Mouse (Mus musculus) stomach, postnatal 0 days (tissue): ENCODE results near the gene Wdtc1. TPM values are rescaled to one million over a fixed set of nuclear protein-coding genes. Genes with fewer than 3 reads are reported as not detected.

ENCODE experiments used
- ATAC-seq: fragments of 200-750 bp; cut with Nextera tagmentation; 2 replicates; pipeline ENCODE4 v1.8.0; 2017; ENCODE audit not compliant: low FRiP score, low TSS enrichment
- DNase-seq: peaks from one replicate; pipeline ENCODE4 v3.0.0-alpha.2; 2016; ENCODE audit warnings: low spot score
- H3K27ac ChIP-seq: fragments of 300-500 bp; sonication (generic); replicated peaks from 2 replicates; pipeline ENCODE4 v1.5.1; 2014; ENCODE audit warnings: mild to moderate bottlenecking, control low read depth
- H3K27me3 ChIP-seq: fragments of 300-500 bp; sonication (generic); 2 replicates; pipeline ENCODE4 v1.6.1; 2014; ENCODE audit warnings: low read length; ENCODE audit not compliant: control insufficient read depth, insufficient read depth
- H3K36me3 ChIP-seq: fragments of 300-500 bp; sonication (generic); 2 replicates; pipeline ENCODE4 v1.6.1; 2014; ENCODE audit warnings: low read length, mixed read lengths; ENCODE audit not compliant: control insufficient read depth, insufficient read depth
- H3K4me1 ChIP-seq: fragments of 300-500 bp; sonication (generic); replicated peaks from 2 replicates; pipeline ENCODE4 v1.6.1; 2014; ENCODE audit warnings: antibody characterized with exemption; ENCODE audit not compliant: control insufficient read depth, insufficient read depth
- H3K4me2 ChIP-seq: fragments of 300-500 bp; sonication (generic); replicated peaks from 2 replicates; pipeline ENCODE4 v1.6.1; 2014; ENCODE audit warnings: low read depth, mild to moderate bottlenecking, control low read depth, moderate library complexity
- H3K4me3 ChIP-seq: fragments of 300-500 bp; sonication (generic); 2 replicates; pipeline ENCODE4 v1.5.1; 2014; ENCODE audit warnings: low read depth, low read length, control low read depth
- H3K9ac ChIP-seq: fragments of 300-500 bp; sonication (generic); 2 replicates; pipeline ENCODE4 v1.6.1; 2014; ENCODE audit warnings: mild to moderate bottlenecking, low read length, control low read depth, mixed read lengths
- H3K9me3 ChIP-seq: fragments of 300-500 bp; sonication (generic); 2 replicates; pipeline ENCODE4 v1.6.1; 2016; ENCODE audit warnings: low read length; ENCODE audit not compliant: control insufficient read depth
- CTCF ChIP-seq: IDR thresholded peaks from 2 replicates; pipeline ENCODE4 v1.5.1; 2016; ENCODE audit warnings: antibody characterized with exemption, low read depth, mild to moderate bottlenecking, moderate library complexity
- EP300 ChIP-seq: optimal IDR thresholded peaks from 2 replicates; pipeline ENCODE3; 2016; ENCODE audit warnings: antibody characterized with exemption
- WGBS: fragments of 180-500 bp; shearing (Covaris S2); extraction: QIAGEN DNeasy Blood & Tissue Kit; methylation state at CpG from one replicate; pipeline ENCODE4 v1.1.7; 2014; 5-methylcytosine and 5-hydroxymethylcytosine counted together
- polyA plus RNA-seq: library from polyadenylated mRNA; unstranded; fragments of >200 nt; fragmentation: Nextera tagmentation; extraction: Ambion mirVana; gene quantifications from 2 replicates; pipeline ENCODE4 v1.2.1, GENCODE M21; 2015

Wdtc1 gene
- polyA plus RNA-seq, 1 experiment from 2014 or later = 6.2 TPM

- no peaks in the 10 kb centered on the region for H3K4me1 ChIP-seq
- no peak overlapping the region for H3K27ac ChIP-seq
- H3K9ac ChIP-seq = no peak overlapping the region
- WGBS = 92% methylated on average over 7 of the region's 7 CpGs
- H3K4me3 ChIP-seq = no peak overlapping the region
- TF ChIP-seq EP300 (no peak), CTCF (no peak)
- no peak overlapping the region for H3K4me2 ChIP-seq
- H3K27me3 ChIP-seq = no peaks in the 10 kb centered on the region
- H3K9me3 ChIP-seq = no peaks in the 10 kb centered on the region
- peaks cover 12% of the 10 kb centered on the region; the same call in 1 of the 2 replicates for H3K36me3 ChIP-seq
- ATAC-seq = no peak
- no peak for DNase-seq
Measured at GRCm38 (mm10) chr4:133304770-133305169, 48.5 kb downstream of the Wdtc1 start.

GRCm38 (mm10) chr4:133302668-133303067, 50.6 kb downstream of the Wdtc1 start:
- no peak for TF ChIP-seq EP300
- no peak for TF ChIP-seq CTCF
- no peak overlapping the region for H3K4me2 ChIP-seq
- ATAC-seq = no peak
- DNase-seq = no peak
- no peak overlapping the region for H3K4me3 ChIP-seq
- no peaks in the 10 kb centered on the region for H3K27me3 ChIP-seq
- no peaks in the 10 kb centered on the region for H3K4me1 ChIP-seq
- no peaks in the 10 kb centered on the region for H3K9me3 ChIP-seq
- WGBS = 78% methylated on average over 5 of the region's 5 CpGs
- H3K27ac ChIP-seq = no peak overlapping the region
- H3K9ac ChIP-seq = no peak overlapping the region
- peaks cover 13% of the 10 kb centered on the region; the same call in 1 of the 2 replicates for H3K36me3 ChIP-seq

- peaks cover 13% of the 10 kb centered on the region; the same call in 1 of the 2 replicates for H3K36me3 ChIP-seq
- no peak overlapping the region for H3K27ac ChIP-seq
- ATAC-seq (no peak), DNase-seq (peak; percentile 78)
- no peak overlapping the region for H3K4me2 ChIP-seq
- no peaks in the 10 kb centered on the region for H3K4me1 ChIP-seq
- H3K27me3 ChIP-seq = no peaks in the 10 kb centered on the region
- no peak overlapping the region for H3K4me3 ChIP-seq
- no peaks in the 10 kb centered on the region for H3K9me3 ChIP-seq
- WGBS = 25% methylated on average over 4 of the region's 4 CpGs
- TF ChIP-seq EP300 (no peak), CTCF (peak; percentile 96)
- H3K9ac ChIP-seq = no peak overlapping the region
Measured at GRCm38 (mm10) chr4:133301802-133302201, 51.5 kb downstream of the Wdtc1 start.

GRCm38 (mm10) chr4:133300421-133300820, 52.9 kb downstream of the Wdtc1 start:
- Histone ChIP-seq H3K9ac (no peak overlapping the region), H3K27me3 (no peaks in the 10 kb centered on the region), H3K4me3 (no peak overlapping the region), H3K4me1 (no peaks in the 10 kb centered on the region), H3K9me3 (no peaks in the 10 kb centered on the region), H3K4me2 (no peak overlapping the region), H3K27ac (no peak overlapping the region), H3K36me3 (peaks cover 17% of the 10 kb centered on the region; the same call in 1 of the 2 replicates)
- TF ChIP-seq CTCF = no peak
- TF ChIP-seq EP300 = no peak
- WGBS = 89% methylated on average over 11 of the region's 11 CpGs
- no peak for DNase-seq
- no peak for ATAC-seq

GRCm38 (mm10) chr4:133299701-133300100, 53.6 kb downstream of the Wdtc1 start:
- no peaks in the 10 kb centered on the region for H3K27me3 ChIP-seq
- no peak overlapping the region for H3K4me2 ChIP-seq
- peaks cover 23% of the 10 kb centered on the region for H3K36me3 ChIP-seq
- no peak for ATAC-seq
- 67% methylated on average over 5 of the region's 5 CpGs for WGBS
- peak overlapping the region; percentile 30; the same call in 1 of the 2 replicates for H3K27ac ChIP-seq
- H3K4me3 ChIP-seq = no peak overlapping the region
- no peak for DNase-seq
- H3K9me3 ChIP-seq = no peaks in the 10 kb centered on the region
- TF ChIP-seq CTCF (no peak), EP300 (no peak)
- H3K4me1 ChIP-seq = no peaks in the 10 kb centered on the region
- H3K9ac ChIP-seq = no peak overlapping the region

- Histone ChIP-seq H3K27me3 (no peaks in the 10 kb centered on the region), H3K36me3 (peaks cover 31% of the 10 kb centered on the region), H3K4me3 (no peak overlapping the region), H3K9ac (no peak overlapping the region), H3K4me1 (no peaks in the 10 kb centered on the region), H3K9me3 (no peaks in the 10 kb centered on the region), H3K4me2 (no peak overlapping the region), H3K27ac (0 out of 2 replicates have a peak overlapping the region, but pooled peaks have one; percentile 56)
- DNase-seq (no peak), ATAC-seq (no peak)
- TF ChIP-seq CTCF (no peak), EP300 (no peak)
- WGBS = 62% methylated on average over 12 of the region's 12 CpGs
Measured at GRCm38 (mm10) chr4:133298516-133299365, 54.5 kb downstream of the Wdtc1 start.
